Mouse (Mus musculus) lung, adult 2 months (tissue): ENCODE data around the gene Map7d1.

Experiments
- CTCF ChIP-seq: fragments of 200-500 bp; IDR thresholded peaks from 2 replicates; pipeline ENCODE4 v1.5.1; 2011; ENCODE audit warnings: mild to moderate bottlenecking, low read length, control low read depth; ENCODE audit not compliant: insufficient read depth
- POLR2A ChIP-seq: fragments of 200-500 bp; IDR thresholded peaks from 2 replicates; pipeline ENCODE4 v1.6.1; 2011; ENCODE audit warnings: low read depth, mild to moderate bottlenecking, control low read depth, low read length, borderline replicate concordance; ENCODE audit errors: extremely low read depth

GRCm38 (mm10) chr4:126259063-126259462, 2.9 kb upstream of the Map7d1 start:
- TF ChIP-seq CTCF: no peak
- no peak for TF ChIP-seq POLR2A
